Mouse (Mus musculus): ENCODE data around the gene Dglucy.
A peak's percentile ranks its signal among the peaks of the same experiment; 100 is the strongest.
"Not testable (repeated sequence)": the region's sequence is repeated elsewhere in the genome, so short reads cannot be mapped to it uniquely, and the experiment has no call there.

Gene Dglucy

DNA sequence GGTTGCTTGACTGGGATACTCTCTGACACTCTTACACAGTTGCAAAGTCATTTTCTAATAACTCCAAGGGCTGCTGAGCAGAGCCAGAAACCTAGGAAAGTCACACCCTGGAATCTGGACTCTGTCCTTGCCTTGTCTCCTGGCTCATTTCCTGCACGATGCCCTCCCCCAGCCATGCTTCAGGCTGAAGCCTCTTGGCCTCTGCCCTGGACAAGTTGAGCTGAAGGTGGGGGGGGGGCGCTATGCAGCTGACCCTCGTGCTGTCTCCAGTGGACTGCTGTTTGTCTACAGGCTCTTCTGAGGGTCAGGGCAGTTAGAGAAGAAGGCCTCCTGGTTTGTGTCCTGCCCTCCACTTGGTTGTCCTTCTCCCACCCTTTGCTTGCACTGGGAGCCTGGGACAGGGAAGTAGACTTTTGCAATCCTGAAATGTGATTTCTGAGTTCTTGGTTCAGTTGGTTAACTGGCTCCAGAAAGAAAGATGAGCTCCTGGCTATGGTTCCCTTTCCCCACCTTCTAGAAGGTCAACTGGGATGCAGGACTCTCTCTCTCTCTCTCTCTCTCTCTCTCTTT, 11.2 kb downstream of the Dglucy start:
- TF ChIP-seq POU5F1 (IDR thresholded peaks at IDR 0.05; ENCODE audit: borderline replicate concordance, low read length) (no peak), NANOG (IDR thresholded peaks at IDR 0.05; ENCODE audit: borderline replicate concordance, low read length) (no peak), CTCF (conservative IDR thresholded peaks at IDR 0.05; ENCODE audit: low read length) (no peak)
- Histone ChIP-seq H3K4me1 (replicated peaks; ENCODE audit: low read depth, low read length) (peaks cover 9% of the 10 kb centered on the region), H3K9me3 (ENCODE audit: low read length) (no peaks in the 10 kb centered on the region), H3K4me3 (replicated peaks; ENCODE audit: low read length) (no peak overlapping the region), H3K36me3 (ENCODE audit: insufficient read depth, low read length) (no peaks in the 10 kb centered on the region), H3K27me3 (ENCODE audit: insufficient read depth, low read length) (peaks cover 3% of the 10 kb centered on the region; the same call in 1 of the 2 replicates)

DNA sequence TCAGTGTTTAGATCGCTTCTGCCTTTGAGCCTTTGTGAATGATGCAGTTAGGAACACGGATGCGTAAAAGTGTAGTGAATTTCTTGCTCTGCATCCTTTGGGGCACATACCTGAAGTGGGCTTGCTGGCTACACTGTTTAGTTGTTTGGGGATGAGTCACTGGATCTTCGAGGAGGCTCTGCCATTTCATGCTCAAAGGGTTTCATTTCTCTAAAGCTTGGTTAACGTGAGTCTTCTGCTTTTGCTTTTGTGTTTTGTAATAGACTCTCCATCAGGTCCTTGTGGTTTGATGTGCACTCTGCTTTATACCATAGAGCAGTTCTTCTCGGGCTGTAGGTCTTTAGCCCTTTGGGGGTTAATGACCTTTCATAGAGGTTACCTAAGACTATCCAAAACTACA, 12.6 kb downstream of the Dglucy start:
- H3K36me3 ChIP-seq (ENCODE audit: insufficient read depth, low read length), result no peaks in the 10 kb centered on the region
- H3K27me3 ChIP-seq (ENCODE audit: insufficient read depth, low read length), result peaks cover 3% of the 10 kb centered on the region; the same call in 1 of the 2 replicates
- no peaks in the 10 kb centered on the region for H3K9me3 ChIP-seq (ENCODE audit: low read length)
- no peak overlapping the region for H3K4me3 ChIP-seq (replicated peaks; ENCODE audit: low read length)
- peaks cover 9% of the 10 kb centered on the region for H3K4me1 ChIP-seq (replicated peaks; ENCODE audit: low read depth, low read length)
- TF ChIP-seq NANOG (IDR thresholded peaks at IDR 0.05; ENCODE audit: borderline replicate concordance, low read length) (no peak), CTCF (conservative IDR thresholded peaks at IDR 0.05; ENCODE audit: low read length) (no peak), POU5F1 (IDR thresholded peaks at IDR 0.05; ENCODE audit: borderline replicate concordance, low read length) (no peak)

DNA sequence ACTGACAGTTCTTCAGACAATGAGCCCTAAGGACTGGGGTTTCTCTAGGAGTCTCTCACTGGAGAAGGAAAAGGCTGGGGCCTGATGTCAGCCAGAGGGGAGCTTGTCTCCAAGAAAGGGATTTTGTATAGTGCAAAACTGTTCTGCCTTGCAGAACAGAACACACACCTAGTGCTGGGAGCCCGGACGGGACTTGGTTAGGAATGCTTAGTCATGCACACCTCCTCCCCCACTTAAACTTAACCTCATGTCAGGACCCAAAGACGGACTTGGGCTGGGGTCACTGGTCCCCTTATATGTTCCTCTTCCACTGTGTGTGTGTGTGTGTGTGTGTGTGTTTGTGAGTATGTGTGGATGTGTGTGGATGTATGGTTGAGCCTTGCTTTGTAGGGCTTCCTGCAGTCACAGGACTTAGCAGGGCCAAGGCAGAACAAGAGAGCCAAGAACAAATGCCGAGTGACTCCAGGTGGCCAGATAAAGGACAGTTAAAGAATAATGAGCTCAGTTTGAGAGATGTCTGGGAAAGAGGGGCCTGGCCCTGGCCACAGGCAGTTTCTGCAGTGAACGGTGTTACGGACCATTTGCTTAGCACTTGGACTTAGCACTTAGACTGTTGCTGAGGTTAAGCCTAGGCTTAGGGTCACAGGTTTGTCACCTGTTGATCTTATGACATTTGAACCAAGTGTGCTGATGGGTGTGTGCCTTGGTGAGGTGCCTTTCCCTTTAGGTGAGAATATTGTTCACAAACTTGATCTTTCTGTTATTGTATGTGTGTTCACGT, 15.8 kb downstream of the Dglucy start:
- Histone ChIP-seq H3K4me3 (replicated peaks; ENCODE audit: low read length) (no peak overlapping the region), H3K9me3 (ENCODE audit: low read length) (no peaks in the 10 kb centered on the region), H3K4me1 (replicated peaks; ENCODE audit: low read depth, low read length) (peaks cover 9% of the 10 kb centered on the region), H3K27me3 (ENCODE audit: insufficient read depth, low read length) (peaks cover 3% of the 10 kb centered on the region; the same call in 1 of the 2 replicates), H3K36me3 (ENCODE audit: insufficient read depth, low read length) (no peaks in the 10 kb centered on the region)
- TF ChIP-seq POU5F1 (IDR thresholded peaks at IDR 0.05; ENCODE audit: borderline replicate concordance, low read length) (no peak), CTCF (conservative IDR thresholded peaks at IDR 0.05; ENCODE audit: low read length) (no peak), NANOG (IDR thresholded peaks at IDR 0.05; ENCODE audit: borderline replicate concordance, low read length) (no peak)

DNA sequence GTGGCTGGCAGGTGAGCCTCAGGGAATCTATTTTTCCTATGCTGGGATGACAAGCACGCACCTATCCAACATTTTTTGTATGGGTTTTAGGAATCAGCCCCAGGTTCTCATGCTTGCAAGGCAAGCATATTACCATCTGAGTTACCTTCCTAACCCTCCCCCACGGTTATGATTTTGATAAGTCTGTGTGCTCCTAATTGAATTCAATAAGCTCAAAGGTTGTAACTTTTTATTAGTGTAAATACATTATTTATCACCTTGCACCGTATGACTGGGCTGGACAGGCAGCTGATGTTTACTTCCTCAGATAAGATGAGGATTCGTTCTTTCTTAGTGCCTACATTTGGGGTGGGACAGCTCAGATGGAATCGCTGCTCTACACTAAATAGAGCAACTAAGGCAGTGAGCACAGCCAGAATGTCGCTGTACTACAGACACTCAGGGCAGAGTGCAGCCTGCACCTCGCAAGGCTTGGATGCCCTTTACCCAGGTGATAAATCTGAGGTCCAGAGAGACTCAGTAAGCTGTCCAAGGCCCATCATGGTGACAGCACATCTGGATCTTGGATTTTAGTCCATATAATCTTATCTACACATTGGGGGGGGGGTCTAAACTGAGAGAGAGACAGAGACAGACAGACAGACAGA, 16.7 kb downstream of the Dglucy start:
- Histone ChIP-seq H3K36me3 (ENCODE audit: insufficient read depth, low read length) (no peaks in the 10 kb centered on the region), H3K4me1 (replicated peaks; ENCODE audit: low read depth, low read length) (peaks cover 9% of the 10 kb centered on the region), H3K9me3 (ENCODE audit: low read length) (no peaks in the 10 kb centered on the region), H3K27me3 (ENCODE audit: insufficient read depth, low read length) (peaks cover 3% of the 10 kb centered on the region; the same call in 1 of the 2 replicates), H3K4me3 (replicated peaks; ENCODE audit: low read length) (no peak overlapping the region)
- TF ChIP-seq POU5F1 (IDR thresholded peaks at IDR 0.05; ENCODE audit: borderline replicate concordance, low read length) (no peak), NANOG (IDR thresholded peaks at IDR 0.05; ENCODE audit: borderline replicate concordance, low read length) (no peak), CTCF (conservative IDR thresholded peaks at IDR 0.05; ENCODE audit: low read length) (no peak)

DNA sequence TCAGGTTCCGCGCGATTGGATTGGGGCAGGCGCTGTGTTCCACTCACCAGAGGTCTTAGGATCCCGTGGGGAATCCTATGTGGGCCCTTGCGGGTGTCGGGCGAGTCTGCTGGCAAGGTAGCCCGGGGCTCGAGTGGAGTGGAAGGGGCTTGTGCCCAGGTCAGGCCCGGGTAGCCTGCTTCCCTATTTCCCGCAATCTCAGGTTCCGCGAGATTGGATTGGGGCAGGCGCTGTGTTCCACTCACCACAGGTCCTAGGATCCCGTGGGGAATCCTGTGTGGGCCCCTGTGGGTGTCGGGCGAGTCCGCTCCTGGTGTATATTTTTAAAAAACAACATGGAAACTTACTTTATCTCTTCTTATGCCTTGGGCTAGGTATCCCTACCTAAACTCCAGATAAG, 24.5 kb downstream of the Dglucy start:
- H3K36me3 ChIP-seq (ENCODE audit: insufficient read depth, low read length); H3K9me3 ChIP-seq (ENCODE audit: low read length); H3K27me3 ChIP-seq (ENCODE audit: insufficient read depth, low read length); H3K4me1 ChIP-seq (replicated peaks; ENCODE audit: low read depth, low read length): not testable (repeated sequence)
- H3K4me3 ChIP-seq (replicated peaks; ENCODE audit: low read length), result peak overlapping the region; percentile 51

DNA sequence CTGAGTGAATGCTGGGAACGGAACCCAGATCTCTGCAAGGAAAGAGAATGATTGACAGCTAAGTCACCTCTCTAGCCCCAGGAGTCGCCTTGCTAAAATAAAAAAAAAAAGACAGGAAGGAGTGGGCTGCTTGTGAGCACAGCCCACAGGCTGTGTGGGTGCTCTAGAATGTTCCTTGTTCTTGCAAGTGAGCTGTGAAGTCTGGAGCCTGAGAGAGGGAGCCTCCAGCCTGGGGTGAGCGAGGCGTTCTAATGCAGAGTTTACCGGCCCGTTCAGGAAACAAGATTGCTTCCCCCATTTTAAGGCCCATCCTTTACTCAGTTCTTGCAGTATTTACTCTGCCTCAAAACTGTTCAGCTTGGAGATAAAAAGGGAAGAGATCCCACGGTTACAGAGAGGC, 28.4 kb downstream of the Dglucy start:
- H3K4me1 ChIP-seq (replicated peaks; ENCODE audit: low read depth, low read length), result peaks cover 17% of the 10 kb centered on the region

DNA sequence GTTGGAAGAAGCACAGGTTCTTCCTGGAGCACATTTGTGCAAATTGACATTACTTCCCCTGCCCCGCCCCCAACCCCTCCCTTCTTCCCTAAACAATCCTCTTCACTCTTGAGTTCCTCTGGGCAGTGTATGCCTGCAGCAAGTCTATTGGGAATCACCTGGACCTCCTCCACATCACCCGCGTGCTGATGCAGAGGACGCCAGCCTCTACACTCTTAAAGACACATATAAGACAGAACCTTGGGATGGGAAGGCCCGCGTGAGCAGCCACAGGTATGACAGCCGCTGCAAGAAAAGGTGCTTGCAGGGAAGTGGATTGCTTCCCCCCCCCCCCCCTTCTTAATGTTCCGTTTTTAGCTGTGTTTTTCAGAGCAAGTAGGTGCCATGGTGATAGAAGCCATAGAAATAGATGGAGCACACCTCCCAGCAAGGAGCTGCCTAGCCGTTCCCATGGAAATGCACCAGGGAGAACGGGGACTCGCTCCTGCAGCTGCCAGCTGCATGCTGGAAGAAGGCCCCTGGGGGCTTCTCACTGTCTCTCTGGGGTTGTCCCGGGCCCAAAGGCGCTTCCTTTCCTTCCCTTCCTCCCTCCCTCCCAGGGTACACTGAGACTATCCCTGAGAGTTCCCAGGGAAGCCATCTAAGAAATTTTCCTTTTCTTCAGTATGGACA, 29.9 kb downstream of the Dglucy start:
- Histone ChIP-seq H3K27me3 (ENCODE audit: insufficient read depth, low read length) (no peaks in the 10 kb centered on the region), H3K9me3 (ENCODE audit: low read length) (peaks cover 8% of the 10 kb centered on the region; the same call in 1 of the 2 replicates), H3K4me1 (replicated peaks; ENCODE audit: low read depth, low read length) (peaks cover 17% of the 10 kb centered on the region), H3K4me3 (replicated peaks; ENCODE audit: low read length) (no peak overlapping the region), H3K36me3 (ENCODE audit: insufficient read depth, low read length) (no peaks in the 10 kb centered on the region)
- TF ChIP-seq POU5F1 (IDR thresholded peaks at IDR 0.05; ENCODE audit: borderline replicate concordance, low read length) (no peak), NANOG (IDR thresholded peaks at IDR 0.05; ENCODE audit: borderline replicate concordance, low read length) (no peak), CTCF (conservative IDR thresholded peaks at IDR 0.05; ENCODE audit: low read length) (no peak)

More for the DNA sequence above, 28.4 kb downstream of the Dglucy start:
- TF ChIP-seq POU5F1 (IDR thresholded peaks at IDR 0.05; ENCODE audit: borderline replicate concordance, low read length) (no peak), CTCF (conservative IDR thresholded peaks at IDR 0.05; ENCODE audit: low read length) (no peak), NANOG (IDR thresholded peaks at IDR 0.05; ENCODE audit: borderline replicate concordance, low read length) (no peak)
- no peak overlapping the region for H3K4me3 ChIP-seq (replicated peaks; ENCODE audit: low read length)
- H3K27me3 ChIP-seq (ENCODE audit: insufficient read depth, low read length), result no peaks in the 10 kb centered on the region
- no peaks in the 10 kb centered on the region for H3K36me3 ChIP-seq (ENCODE audit: insufficient read depth, low read length)
- peaks cover 8% of the 10 kb centered on the region; the same call in 1 of the 2 replicates for H3K9me3 ChIP-seq (ENCODE audit: low read length)

DNA sequence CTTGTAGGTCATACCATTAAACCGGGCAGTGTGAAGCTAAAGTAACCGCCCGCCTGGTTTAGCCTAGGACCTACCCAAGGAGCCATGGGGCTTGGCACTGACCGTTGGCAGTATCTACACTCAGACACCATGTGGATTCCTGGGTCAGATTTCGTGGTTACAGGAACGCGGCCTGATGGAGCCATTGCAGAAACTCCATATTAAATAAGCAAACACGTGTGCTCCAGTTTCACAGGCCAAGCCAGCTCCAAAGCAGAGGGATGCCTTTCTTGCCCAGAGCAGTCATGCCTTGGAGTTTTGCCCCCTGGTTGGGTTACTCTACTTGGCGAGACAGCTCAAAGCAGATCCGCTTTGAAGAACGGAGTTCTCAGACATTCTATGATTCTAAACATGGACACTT, 31.7 kb downstream of the Dglucy start:
- TF ChIP-seq NANOG (IDR thresholded peaks at IDR 0.05; ENCODE audit: borderline replicate concordance, low read length) (no peak), POU5F1 (IDR thresholded peaks at IDR 0.05; ENCODE audit: borderline replicate concordance, low read length) (no peak), CTCF (conservative IDR thresholded peaks at IDR 0.05; ENCODE audit: low read length) (no peak)
- Histone ChIP-seq H3K27me3 (ENCODE audit: insufficient read depth, low read length) (no peaks in the 10 kb centered on the region), H3K4me3 (replicated peaks; ENCODE audit: low read length) (no peak overlapping the region), H3K36me3 (ENCODE audit: insufficient read depth, low read length) (no peaks in the 10 kb centered on the region), H3K9me3 (ENCODE audit: low read length) (no peaks in the 10 kb centered on the region), H3K4me1 (replicated peaks; ENCODE audit: low read depth, low read length) (peaks cover 25% of the 10 kb centered on the region)
